Mouse (Mus musculus) gastrocnemius, adult 8-10 months (tissue): ENCODE results near the gene Lsm12. TPM values are rescaled to one million over a fixed set of nuclear protein-coding genes. Genes with fewer than 3 reads are reported as not detected.

Experiments
- DNase-seq, 2 experiments: peaks; one replicate each; pipeline ENCODE4 v3.0.0; 2022; ENCODE audit warnings: low spot score in 2 of 2
- total RNA-seq, 4 experiments: library from RNA; stranded (reverse); gene quantifications; 2 replicates each; pipeline ENCODE4 v1.2.4; 2022

Gene Lsm12
- total RNA-seq, 4 experiments from 2014 or later: 108 to 127 (median 111) TPM

DNA sequence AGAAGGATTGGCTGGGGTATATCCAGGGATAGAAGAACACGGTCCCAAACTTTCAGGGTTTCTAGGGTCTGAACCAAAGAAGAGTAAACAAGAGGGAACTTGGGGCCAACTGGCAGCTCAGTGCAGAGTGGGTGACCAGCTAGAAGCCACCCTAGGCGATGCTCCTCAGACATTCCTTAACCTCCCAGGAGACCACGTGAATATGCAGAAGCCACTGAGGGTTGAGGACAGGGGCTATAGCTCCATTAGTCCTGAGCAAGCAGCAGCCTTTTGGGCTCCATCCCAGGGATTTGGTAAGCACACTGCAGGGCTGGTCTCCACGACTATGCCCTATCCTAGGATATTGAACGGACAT, 31.8 kb upstream of the Lsm12 start:
- DNase-seq: peak in 1 of 2 experiments; percentile 27

DNA sequence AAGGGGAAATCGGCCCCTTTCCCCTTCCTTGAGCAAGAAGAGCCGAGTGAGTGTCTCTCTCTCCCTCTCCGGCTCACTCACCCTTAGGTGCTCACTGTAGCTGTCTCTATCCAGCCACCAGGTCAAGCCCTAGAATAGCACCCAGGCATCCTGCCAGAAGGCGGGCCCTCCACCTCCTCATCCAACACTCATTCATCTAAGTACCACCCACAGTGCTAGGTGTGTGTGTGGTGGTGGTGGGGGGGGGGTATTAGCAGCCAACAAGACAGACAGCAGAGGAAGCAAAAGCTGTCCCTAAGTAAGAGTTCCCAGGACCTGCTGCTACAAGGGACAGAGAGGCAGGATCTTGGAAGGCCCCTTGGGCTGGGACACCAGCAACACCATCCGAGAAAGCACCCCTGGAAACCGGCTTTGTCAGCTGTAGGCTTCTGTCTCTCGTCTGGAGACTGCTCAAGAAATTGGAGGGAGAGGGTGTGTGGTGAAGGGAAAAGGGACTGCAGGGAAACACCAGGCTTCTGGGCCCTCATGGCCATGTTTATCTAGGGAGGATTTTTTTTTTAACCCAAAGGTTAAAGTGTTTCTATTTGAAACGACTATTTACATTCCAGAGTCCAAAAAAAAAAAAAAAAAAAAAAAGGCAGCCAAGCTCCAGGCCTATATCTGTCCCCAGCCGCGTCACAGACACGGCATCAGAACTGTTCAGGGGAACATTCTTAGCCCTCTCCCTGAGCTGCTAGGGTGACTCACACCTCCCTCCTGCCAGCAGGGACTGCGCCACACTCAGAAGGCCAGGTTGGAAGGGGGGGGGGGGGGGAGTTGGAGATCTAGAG, 31.2 kb upstream of the Lsm12 start:
- DNase-seq: peak; percentile 65 to 82

DNA sequence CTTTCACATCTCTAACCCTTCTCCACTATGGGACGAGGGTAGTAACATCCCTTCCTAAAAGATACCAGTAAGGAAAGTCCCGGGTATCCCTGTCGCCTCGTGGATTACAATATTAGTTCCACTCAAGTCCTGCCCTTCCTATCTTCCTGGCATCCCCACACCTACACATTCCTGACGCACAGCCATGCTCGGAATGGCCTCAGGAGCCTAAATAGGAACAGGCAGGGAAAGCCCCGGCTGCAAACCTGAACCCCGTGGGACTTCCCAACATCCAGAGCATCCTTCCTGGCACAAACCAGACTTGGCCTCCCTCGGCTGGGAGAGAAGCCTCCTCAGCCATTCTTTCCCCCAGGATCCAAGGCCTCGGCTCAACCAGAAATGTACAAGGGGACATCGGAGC, 30.4 kb upstream of the Lsm12 start:
- DNase-seq: no peak

DNA sequence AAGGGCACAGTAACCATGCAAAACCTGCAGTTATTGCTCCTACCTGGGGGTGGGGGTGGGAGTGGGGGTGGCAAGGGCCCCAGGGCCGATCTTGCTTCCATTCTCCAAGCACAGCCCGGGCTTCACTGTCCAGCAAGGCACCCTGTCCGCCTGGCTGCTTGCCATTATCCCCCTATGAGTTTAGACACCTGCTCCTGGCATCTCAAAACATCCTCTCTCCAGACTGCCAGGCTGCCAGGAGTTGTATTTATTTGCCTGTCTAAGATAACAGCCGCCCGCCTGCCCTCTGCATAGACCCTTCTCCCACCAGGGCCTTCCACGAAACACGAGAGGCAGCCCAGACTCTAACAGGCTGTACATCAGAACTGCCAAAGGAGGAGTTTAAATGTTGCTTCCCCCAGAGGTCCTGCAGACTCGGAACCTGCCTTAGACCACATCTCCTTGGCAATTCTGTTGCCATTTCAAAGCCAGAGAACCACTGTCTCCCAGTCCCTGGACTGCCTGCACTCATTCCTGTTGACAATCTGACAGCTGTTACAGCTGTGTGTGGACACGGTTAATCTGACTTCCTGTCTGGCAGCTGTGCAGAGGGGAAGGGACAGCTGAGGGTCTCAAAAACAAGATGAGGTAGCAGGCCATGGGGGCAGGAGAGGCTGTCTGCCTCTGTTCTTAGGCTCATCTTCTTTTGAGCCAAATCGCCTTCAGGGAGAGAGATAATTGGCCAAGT, 29.5 kb upstream of the Lsm12 start:
- DNase-seq: peak in 1 of 2 experiments; percentile 49

DNA sequence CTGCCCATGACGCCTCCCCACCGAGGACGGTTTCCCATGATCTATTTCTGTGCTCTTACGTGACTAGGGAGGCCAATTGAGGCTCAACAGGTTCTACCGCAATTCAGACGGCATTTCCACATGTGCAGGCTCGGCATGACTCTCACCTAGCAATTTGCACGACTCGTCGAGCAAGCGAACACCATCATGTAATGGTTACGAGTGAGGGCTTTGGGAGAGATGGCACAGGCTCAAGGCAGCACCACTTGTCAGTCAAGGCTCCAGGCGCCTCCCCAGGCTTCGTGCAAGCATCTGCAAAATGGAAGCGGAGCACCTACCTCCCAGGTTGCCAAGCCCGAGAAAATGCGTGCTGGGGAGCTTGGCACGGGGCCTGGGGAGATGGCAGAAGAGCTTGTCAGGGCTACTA, 26.8 kb upstream of the Lsm12 start:
- peak; percentile 69 to 79 for DNase-seq

DNA sequence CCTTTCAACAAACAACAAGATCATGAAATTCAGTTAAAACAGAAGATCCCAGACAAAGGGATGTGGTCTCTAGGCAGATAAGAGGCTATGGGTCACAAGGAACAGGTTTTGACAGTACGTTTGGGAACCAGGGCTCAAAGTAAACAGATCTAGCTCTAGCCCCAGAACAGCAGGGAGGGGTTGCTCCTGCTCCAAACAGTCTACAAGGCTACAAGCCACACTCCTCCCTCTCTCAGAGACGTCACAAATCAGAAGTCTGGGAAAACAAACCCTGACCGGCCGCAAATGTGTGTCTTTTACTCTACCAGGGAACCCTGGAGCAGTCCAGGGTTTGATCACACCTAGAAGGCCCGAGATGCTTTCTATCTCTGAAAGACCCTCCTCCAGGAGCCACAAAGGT, 25.9 kb upstream of the Lsm12 start:
- DNase-seq: no peak

DNA sequence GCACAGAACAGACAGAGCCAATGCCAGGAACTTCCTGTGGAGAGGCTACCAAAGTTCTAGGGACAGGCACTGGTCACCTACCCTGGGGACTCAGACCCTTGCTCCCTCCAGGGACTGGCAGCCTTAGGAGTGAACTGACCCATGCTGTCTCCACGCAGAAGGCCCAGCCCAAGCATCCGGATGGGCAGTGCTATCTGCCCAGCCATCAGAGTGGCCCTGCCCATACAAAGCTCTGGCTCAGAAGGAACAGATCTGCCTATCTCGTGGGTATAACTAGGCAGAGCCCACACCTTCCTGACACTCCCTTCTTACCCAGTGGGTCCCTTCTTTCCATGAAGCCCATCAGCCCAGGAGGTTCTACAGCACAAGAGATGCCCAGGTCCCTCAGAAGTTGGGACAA, 25.1 kb upstream of the Lsm12 start:
- no peak for DNase-seq

DNA sequence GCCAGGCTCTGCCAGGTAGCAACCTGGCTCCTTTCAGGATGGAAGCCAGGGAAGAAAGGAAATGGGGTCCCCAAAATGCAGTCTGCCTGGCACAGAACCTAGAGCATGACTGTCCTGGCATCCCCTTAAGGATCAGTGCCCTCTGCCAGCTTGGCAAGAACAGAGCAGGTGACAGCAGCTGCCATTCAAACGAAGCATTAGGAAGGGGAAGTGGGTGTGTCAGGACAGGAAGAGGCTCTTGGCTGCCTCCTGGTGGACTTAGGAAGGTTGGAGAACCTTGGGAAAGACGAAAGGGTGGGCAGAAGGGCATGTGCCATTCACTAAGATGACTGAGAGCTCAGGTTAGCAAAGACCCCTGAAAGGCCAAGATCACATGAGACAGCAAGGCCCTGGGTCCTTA, 24.6 kb upstream of the Lsm12 start:
- peak in 1 of 2 experiments; percentile 35 for DNase-seq

DNA sequence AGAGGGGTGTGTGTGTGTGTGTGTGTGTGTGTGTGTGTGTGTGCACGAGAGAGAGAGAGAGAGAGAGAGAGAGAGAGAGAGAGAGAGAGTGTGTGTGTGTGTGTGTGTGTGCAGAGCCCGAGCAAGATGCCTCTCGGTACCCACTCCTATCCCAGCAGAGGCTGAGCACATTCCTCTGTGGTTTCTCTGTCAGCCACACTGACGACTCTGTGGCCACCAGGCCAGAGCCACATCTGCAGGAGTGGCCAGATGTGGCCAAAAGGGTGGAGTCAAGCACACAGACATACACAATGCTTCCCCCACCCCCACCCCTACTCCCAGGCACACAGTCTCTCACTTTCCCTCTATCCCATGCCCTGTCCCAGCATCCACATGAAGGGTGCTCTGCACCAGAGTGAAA, 23.8 kb upstream of the Lsm12 start:
- DNase-seq: no peak

DNA sequence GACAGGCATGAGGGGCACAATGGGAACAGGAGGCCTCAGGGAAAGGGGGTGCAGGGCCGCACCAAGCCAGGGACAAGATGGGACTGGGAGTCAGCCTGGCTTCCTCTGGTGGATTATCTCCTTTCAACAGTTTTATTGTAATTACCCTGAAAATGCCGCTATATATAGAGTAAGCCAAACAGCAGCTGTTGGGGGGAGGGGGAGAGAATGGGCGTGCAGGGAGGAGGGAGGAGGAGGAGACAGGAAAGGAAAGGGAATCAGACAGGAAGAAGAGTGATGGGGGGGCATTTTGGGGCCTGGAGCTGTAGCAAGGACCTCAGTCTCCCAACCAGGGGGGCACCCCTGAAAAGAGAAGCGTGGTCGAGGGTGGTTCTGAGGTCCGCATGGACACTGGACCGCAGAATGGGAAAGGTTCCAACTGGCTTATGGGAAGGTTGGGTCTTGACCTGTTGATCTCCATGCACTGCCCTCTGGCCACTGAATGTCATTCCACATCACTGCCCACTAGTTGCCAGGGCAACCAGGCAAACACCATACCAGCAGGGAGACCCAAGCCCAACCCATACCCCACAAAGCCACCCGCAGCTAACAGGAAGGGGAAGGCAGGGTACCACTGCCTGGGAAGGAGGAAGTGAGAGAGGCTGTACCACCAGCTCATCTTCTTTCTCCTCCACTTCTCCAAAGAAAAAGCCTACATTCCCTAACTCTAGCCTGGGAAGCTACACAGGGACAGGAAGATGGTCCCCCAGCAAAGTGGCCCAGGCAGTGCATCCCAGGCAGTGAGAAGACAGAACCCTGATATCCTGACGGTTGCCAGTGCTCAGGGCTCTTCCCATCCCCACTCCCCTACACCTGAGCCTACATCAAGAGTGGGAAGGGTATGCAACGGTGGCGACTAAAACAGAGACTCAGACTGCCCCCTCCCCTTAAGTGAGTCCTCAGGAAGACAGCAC, 23.0 kb upstream of the Lsm12 start:
- DNase-seq: no peak

DNA sequence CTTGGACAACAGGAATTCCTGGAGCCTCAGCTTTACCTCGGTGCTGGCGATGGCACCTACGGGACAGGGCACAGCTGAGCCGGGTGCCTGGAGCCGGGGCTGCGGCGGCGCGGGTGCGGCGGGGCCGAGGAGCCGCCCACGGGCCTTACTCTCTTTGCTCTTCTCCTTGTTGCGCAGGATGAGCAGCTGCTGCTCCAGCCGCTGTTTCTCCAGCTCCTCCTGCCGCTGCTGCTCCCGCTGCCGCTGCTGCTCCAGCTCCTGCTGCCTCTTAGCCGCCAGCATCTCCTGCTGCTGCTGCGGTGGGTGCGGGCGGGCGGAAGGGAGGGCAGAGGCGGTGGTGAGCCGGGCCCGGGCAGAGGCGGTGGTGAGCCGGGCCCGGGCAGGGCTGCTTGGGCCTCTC, 21.4 kb upstream of the Lsm12 start:
- no peak for DNase-seq

DNA sequence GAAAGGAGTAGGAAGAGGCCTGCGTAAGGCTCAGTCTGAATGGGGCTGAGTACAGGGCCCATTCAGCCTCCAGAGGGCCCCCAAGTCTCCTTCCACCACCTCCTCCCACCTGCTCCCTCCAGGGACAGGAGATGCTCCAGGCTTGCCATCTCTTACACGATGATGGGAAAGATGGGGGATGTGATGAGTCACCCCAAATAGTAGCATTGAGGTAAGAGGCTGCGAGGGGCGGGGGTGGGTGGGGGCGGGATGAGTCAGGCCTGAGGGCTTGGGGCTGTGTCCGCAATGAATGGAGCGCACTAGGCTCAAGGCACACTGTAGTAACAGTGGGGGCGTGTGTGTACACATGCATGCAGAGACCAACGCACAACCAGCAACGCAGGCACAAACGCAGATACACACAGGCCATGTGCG, 16.3 kb upstream of the Lsm12 start:
- no peak for DNase-seq

DNA sequence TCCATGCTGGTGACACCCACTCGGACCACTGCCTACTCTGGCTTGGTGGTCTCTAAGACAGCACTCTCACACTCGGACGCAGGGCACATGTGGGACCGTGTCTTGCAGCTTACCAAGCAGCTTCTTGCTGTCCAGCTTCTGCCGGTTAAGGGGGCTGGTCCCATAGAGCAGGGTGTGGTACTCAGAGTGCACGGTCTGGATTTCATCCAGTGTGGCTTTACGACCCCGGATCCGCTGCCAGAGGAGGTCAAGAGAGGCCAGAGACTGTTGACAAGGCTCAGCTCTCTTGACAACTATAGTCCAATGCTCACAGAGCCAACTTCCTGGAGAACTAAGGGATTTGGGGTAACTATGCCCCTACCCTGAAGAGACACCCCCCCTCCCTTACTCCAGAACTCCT, 14.8 kb upstream of the Lsm12 start:
- DNase-seq: no peak

DNA sequence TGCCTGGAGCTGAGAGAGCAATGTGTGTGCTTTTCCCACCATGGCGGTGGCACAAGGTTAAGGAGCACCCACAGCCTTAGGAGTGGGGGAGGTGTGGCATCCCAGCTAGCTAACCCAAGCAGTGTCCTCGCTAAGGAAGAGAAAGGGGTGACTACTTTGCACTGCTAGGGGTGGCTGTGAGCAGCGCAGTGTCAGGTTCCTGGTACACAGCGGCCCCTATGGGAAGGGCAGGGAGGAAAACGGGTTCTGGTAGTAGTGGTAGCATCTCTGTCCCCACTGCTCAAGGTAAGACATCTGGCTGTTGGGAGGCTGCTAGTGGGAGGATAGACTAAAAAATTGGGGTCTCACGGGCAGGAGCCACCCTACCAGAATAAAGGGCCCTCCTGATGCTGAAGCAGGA, 13.1 kb upstream of the Lsm12 start:
- no peak for DNase-seq

DNA sequence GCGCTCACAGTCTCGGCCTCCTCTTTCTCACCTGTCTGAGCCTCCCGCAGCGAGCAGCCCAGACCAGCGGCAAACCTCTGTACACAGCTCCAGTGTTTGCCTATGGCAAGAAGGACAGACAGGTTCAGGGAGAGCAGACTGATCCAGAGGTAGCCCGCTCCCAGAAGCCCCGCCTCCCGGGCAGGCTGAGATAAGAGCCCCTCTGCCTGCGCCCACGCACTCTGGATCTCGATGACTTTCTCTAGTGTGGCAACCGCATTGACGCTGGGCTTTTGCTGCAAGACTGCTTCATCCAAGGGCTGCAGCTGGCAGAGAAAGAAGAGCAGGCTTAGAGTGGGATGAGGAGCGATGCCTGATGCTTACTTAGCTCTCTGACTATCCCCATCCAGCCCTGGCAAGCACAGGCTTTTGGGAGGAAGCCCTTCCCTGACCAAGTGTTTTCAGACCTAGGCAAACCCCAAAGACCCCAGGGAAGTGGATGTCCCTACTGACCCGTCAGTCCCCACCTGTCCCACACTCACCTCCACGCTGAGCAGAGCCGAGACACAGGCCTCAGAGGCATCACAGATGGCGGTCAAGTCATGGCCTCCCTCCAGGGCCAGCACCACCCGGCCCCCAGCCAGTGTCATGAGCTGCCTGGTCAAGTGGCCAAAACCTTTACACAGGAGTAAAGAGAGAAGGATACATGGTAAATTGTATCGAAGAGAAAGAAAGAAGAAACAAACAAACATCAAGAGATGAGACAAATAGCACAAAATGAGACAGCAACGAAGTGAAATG, 11.1 kb upstream of the Lsm12 start:
- DNase-seq: no peak

DNA sequence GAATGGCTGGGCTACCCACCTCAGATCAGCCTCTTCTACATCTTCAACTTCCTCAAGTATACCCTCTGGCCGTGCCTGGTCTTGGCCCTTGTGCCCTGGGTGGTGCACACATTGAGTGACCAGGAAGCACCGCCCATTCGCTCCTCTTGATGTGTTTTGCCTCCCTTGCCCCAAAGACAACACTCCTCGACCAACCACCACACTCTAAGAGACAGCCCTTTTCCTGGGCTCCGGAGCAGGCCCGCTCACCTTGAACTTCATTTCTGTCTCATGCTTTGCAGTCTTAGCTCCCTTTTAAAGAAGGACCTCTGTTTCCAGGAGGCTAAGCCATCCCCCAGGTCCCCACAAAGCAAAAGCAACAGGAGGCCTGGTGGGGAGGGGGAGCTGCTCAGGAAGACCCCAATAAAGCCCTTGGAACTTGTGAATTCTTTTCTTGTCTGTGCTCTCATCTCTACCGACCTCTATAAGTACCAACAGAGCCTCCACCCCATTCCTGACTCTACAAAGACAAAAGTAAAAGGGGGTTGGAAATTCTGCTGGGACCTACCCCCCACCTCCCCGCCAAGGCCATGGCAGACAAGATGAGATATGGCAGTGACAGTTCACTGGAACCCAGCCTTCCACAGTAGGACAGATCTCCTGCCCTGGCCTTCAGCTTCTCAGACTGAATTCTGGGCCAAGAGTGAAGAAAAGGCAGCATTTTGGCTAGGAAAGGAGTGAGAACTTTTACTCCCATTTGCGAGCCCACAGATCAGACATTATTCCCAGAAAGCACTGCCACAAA, 8.8 kb upstream of the Lsm12 start:
- no peak for DNase-seq

DNA sequence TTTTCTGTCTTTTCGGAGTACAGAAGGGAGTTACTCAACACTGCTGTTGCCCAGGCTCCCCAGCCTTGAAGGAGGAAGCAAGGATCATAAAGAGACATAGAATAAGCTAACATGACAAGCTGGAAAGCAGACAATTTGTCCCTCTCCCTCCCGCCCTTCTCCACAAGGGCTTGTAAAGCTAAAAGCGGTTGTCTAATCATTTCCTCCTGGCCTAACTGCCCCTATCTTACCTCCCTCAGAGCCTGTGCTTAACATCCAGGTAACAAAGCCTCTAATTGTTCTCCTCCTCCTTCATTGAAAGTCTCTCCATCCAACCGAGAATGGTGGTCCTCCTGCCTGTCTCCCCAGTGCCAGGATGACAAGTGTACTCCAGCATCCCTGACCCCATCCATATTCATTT, 5.8 kb upstream of the Lsm12 start:
- DNase-seq: no peak

DNA sequence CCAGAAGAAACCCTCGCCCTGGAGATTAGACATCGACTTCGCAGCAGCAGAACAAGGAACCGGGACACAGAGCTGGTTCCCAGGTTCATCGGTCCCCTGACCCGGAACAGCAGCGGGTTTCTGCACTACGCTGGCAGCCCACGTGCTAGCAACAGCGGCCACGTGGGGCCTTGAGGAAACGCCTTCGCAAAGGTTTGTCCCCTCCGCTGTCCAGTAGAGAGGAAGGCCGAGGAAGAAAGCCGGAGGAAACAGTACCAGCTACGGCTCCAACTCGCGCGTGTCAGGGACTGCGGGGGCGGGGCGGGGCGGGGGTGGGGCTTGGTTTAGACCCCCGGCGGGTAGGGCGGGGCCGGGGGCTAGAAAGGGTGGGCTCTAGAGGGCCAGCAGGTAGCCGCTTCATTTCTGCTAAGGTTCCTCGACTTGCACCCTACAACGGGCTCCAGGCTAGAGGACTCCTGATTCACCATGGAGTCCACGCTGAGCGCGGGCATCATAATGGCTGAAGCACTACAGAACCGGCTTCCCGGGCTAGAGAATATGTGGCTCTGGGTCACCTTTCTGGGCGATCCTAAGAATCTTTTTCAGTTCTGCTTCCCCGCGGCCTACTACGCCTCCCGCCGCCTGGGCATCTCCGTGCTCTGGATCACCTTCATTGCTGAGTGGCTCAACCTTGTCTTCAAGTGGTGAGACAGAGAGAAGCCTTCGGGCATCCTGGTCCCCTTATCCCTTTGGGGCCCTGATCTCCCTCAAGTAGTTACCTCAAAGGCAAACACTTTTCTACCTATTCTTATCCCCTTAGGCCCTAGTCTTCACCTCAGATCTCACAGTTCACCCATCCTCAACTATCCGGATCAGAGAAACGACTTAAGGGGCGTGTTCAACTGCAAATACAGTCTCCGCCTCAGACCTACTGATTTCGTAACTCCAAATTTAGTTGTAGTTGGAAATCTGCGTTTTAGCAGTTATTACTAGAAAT, 4.7 kb upstream of the Lsm12 start, which contains the start of gene G6pc3:
Gene G6pc3, plus strand, starts transcription at position 160 of the 976 bp plus-strand sequence.
- peak; percentile 85 to 90 for DNase-seq

DNA sequence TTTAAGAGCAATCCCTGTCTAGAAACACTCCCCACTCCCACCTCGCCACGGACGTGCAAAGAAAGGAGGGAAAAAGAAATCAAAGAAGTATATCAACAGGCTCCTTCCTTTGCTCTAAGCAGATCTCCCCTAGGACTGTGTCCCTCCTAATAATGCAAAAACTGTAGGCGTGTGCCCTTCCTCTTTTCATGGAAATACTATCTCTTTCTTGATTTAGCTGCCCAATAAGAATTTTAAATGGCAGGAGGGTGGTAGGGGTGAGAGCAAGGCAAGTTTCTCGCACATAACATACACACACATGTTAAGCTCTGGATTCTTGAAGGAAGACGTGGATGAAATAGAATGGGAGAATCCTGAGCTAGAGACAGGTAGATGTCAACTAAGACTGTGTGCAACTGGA, 3.9 kb upstream of the Lsm12 start:
- no peak for DNase-seq
